ENCODE assay signal across 10 mouse cellular contexts in genomic region chr16:4935931-4936703, GRCm38 (mm10). TPM values are rescaled to one million over a fixed set of nuclear protein-coding genes. Genes with fewer than 3 reads are reported as not detected.
DNase-seq lines count a peak whose midpoint lies in the region; ATAC-seq and TF ChIP-seq lines count a peak whose summit lies in the region.
"Had no signal": no experiment of that assay in that cellular context is flagged by ENCODE, and none has a peak within 500 bp of the region (broad histone marks: within the 10 kb centered on the region; RNA-seq: fewer than 3 reads in every experiment).

No protein-coding gene starts in this region.

- intact Hi-C loops in heart, postnatal 14 days (cut with DNase I), result no loop called here

- H3K4me1 ChIP-seq in heart, embryonic 10.5 days, result peaks cover 10% of the 10 kb centered on the region
- peaks cover 16% of the 10 kb centered on the region for H3K4me1 ChIP-seq in limb, embryonic 13.5 days
- H3K4me1 ChIP-seq in forebrain, embryonic 16.5 days (replicated peaks; ENCODE audit: control insufficient read depth, insufficient read depth, low read length), result peaks cover 16% of the 10 kb centered on the region

- no peak for DNase-seq in heart, embryonic 10.5 days (ENCODE audit: low spot score)
- DNase-seq in heart, postnatal 14 days, result no peak
- DNase-seq in layer of hippocampus, adult 2 months (ENCODE audit: low spot score in 2 of 2), result no peak
- DNase-seq in layer of hippocampus, adult 18-20 months (ENCODE audit: low spot score in 2 of 2), result no peak
- peak; percentile 61 for DNase-seq in adipocyte (ENCODE audit: low spot score)
- no peak for DNase-seq in adrenal gland, postnatal 36 days

- no peak for TF ChIP-seq CTCF in layer of hippocampus, adult 2 months (conservative IDR thresholded peaks at IDR 0.05)

- no peak overlapping the region for H3K9ac ChIP-seq in limb, embryonic 13.5 days
- no peak overlapping the region for H3K9ac ChIP-seq in forebrain, embryonic 16.5 days (replicated peaks; ENCODE audit: low read depth, low read length)

- no peak overlapping the region for H3K4me3 ChIP-seq in heart, embryonic 10.5 days
- no peak overlapping the region for H3K4me3 ChIP-seq in layer of hippocampus, adult 2 months
- no peak overlapping the region for H3K4me3 ChIP-seq in limb, embryonic 13.5 days
- no peak overlapping the region for H3K4me3 ChIP-seq in forebrain, embryonic 16.5 days (replicated peaks; ENCODE audit: low read length)

- no peak for ATAC-seq in limb, embryonic 13.5 days (ENCODE audit: low FRiP score, low read depth)
- ATAC-seq in forebrain, embryonic 16.5 days, result no peak
- ATAC-seq: forebrain, embryonic 14.5 days; Patski had no signal

- peaks cover 80% of the 10 kb centered on the region for H3K36me3 ChIP-seq in heart, embryonic 10.5 days
- H3K36me3 ChIP-seq in limb, embryonic 13.5 days, result peaks cover 84% of the 10 kb centered on the region
- H3K36me3 ChIP-seq in forebrain, embryonic 16.5 days (ENCODE audit: control insufficient read depth, insufficient read depth), result peaks cover 21% of the 10 kb centered on the region

- WGBS in heart, embryonic 10.5 days, result 82% methylated on average over 10 of the region's 10 CpGs
- WGBS in limb, embryonic 13.5 days, result 84% methylated on average over 10 of the region's 10 CpGs
- WGBS in forebrain, embryonic 16.5 days, result 90% methylated on average over 10 of the region's 10 CpGs

- 0 out of 2 replicates have a peak overlapping the region, but pooled peaks have one; percentile 8 for H3K27ac ChIP-seq in heart, embryonic 10.5 days
- peak overlapping the region; percentile 96 for H3K27ac ChIP-seq in layer of hippocampus, adult 2 months
- H3K27ac ChIP-seq in limb, embryonic 13.5 days, result peak overlapping the region; percentile 67; the same call in 1 of the 2 replicates
- no peak overlapping the region for H3K27ac ChIP-seq in forebrain, embryonic 16.5 days (ENCODE audit: low read length)

- H3K9me3 ChIP-seq in heart, embryonic 10.5 days, result no peaks in the 10 kb centered on the region
- H3K9me3 ChIP-seq in limb, embryonic 13.5 days, result no peaks in the 10 kb centered on the region
- no peaks in the 10 kb centered on the region for H3K9me3 ChIP-seq in forebrain, embryonic 16.5 days (ENCODE audit: control insufficient read depth, low read length)

- no peak overlapping the region for H3K4me2 ChIP-seq in limb, embryonic 13.5 days (replicated peaks)
- H3K4me2 ChIP-seq in forebrain, embryonic 16.5 days (ENCODE audit: low read length), result no peak overlapping the region

- H3K27me3 ChIP-seq in heart, embryonic 10.5 days (ENCODE audit: insufficient read depth, poor library complexity, severe bottlenecking), result no peaks in the 10 kb centered on the region
- H3K27me3 ChIP-seq in limb, embryonic 13.5 days, result no peaks in the 10 kb centered on the region
- no peaks in the 10 kb centered on the region for H3K27me3 ChIP-seq in forebrain, embryonic 16.5 days (replicated peaks; ENCODE audit: control insufficient read depth, insufficient read depth, low read length)
- H3K27me3 ChIP-seq: Patski had no signal

RNA-seq across cellular contexts. Expression of gene Nudt16l1, which starts 2.4 kb away (rescaled TPM):
- polyA plus RNA-seq in heart, embryonic 10.5 days (2016; fragmentation: Nextera tagmentation; extraction: Ambion mirVana), result 111 and 125 TPM in 2 replicates
- 10 to 100 TPM; 31.4 to 32.3 TPM for total RNA-seq in heart, postnatal 14 days (2021)
- 10 to 100 TPM; 79.1 to 79.6 TPM for total RNA-seq in layer of hippocampus, adult 2 months (2021)
- total RNA-seq in layer of hippocampus, adult 18-20 months (2021), result 10 to 100 TPM; 73.0 to 78.3 TPM
- polyA plus RNA-seq in limb, embryonic 13.5 days (2015; fragmentation: Nextera tagmentation; extraction: Ambion mirVana), result 178 and 182 TPM in 2 replicates
- 10 to 100 TPM; 54.6 to 74.1 TPM for total RNA-seq in adrenal gland, postnatal 36 days (2021)
- 139 and 148 TPM in 2 replicates for polyA plus RNA-seq in forebrain, embryonic 16.5 days (2015; fragmentation: Nextera tagmentation; extraction: Ambion mirVana)

RNA-seq across cellular contexts. Expression of gene Anks3, which starts 27.9 kb away (rescaled TPM):
- 38.5 and 44.4 TPM in 2 replicates for polyA plus RNA-seq in heart, embryonic 10.5 days (2016; fragmentation: Nextera tagmentation; extraction: Ambion mirVana)
- total RNA-seq in heart, postnatal 14 days (2021), result 10 to 100 TPM; 15.3 to 16.3 TPM
- 10 to 100 TPM; 75.8 to 98.0 TPM for total RNA-seq in layer of hippocampus, adult 2 months (2021)
- 10 to 100 TPM; 70.2 to 71.8 TPM for total RNA-seq in layer of hippocampus, adult 18-20 months (2021)
- polyA plus RNA-seq in limb, embryonic 13.5 days (2015; fragmentation: Nextera tagmentation; extraction: Ambion mirVana), result 76.2 and 76.4 TPM in 2 replicates
- 10 to 100 TPM; 31.2 to 42.2 TPM for total RNA-seq in adrenal gland, postnatal 36 days (2021)
- 74.5 and 85.7 TPM in 2 replicates for polyA plus RNA-seq in forebrain, embryonic 16.5 days (2015; fragmentation: Nextera tagmentation; extraction: Ambion mirVana)

RNA-seq across cellular contexts. Expression of gene Mgrn1, which starts 50.1 kb away (rescaled TPM):
- 96.2 and 131 TPM in 2 replicates for polyA plus RNA-seq in heart, embryonic 10.5 days (2016; fragmentation: Nextera tagmentation; extraction: Ambion mirVana)
- total RNA-seq in heart, postnatal 14 days (2021), result 100 to 1,000 TPM; 151 to 161 TPM
- total RNA-seq in layer of hippocampus, adult 2 months (2021), result 100 to 1,000 TPM; 211 to 212 TPM
- total RNA-seq in layer of hippocampus, adult 18-20 months (2021), result 100 to 1,000 TPM; 214 to 215 TPM
- polyA plus RNA-seq in limb, embryonic 13.5 days (2015; fragmentation: Nextera tagmentation; extraction: Ambion mirVana), result 98.9 and 102 TPM in 2 replicates
- total RNA-seq in adrenal gland, postnatal 36 days (2021), result 10 to 100 TPM; 72.9 to 79.3 TPM
- polyA plus RNA-seq in forebrain, embryonic 16.5 days (2015; fragmentation: Nextera tagmentation; extraction: Ambion mirVana), result 104 and 108 TPM in 2 replicates

RNA-seq across cellular contexts. Expression of gene Ubald1, which starts 56.0 kb away (rescaled TPM):
- 29.8 and 31.4 TPM in 2 replicates for polyA plus RNA-seq in heart, embryonic 10.5 days (2016; fragmentation: Nextera tagmentation; extraction: Ambion mirVana)
- total RNA-seq in heart, postnatal 14 days (2021), result 10 to 100 TPM; 21.3 to 23.1 TPM
- total RNA-seq in layer of hippocampus, adult 2 months (2021), result 10 to 100 TPM; 95.8 to 96.4 TPM
- total RNA-seq in layer of hippocampus, adult 18-20 months (2021), result 10 to 100 TPM; 96.1 to 98.1 TPM
- 41.1 and 42.1 TPM in 2 replicates for polyA plus RNA-seq in limb, embryonic 13.5 days (2015; fragmentation: Nextera tagmentation; extraction: Ambion mirVana)
- total RNA-seq in adrenal gland, postnatal 36 days (2021), result 10 to 100 TPM; 29.2 to 36.1 TPM
- 49.9 and 51.8 TPM in 2 replicates for polyA plus RNA-seq in forebrain, embryonic 16.5 days (2015; fragmentation: Nextera tagmentation; extraction: Ambion mirVana)
